Mouse (Mus musculus) megakaryocyte, embryonic 14.5 days (primary cell): ENCODE data around the gene Snf8.

ENCODE experiments used
- FLI1 ChIP-seq: IDR thresholded peaks from 2 replicates; pipeline ENCODE4 v1.6.1; 2012; ENCODE audit warnings: low read length, inconsistent platforms, mixed read lengths
- GATA1 ChIP-seq: IDR thresholded peaks from 3 replicates; pipeline ENCODE4 v1.6.1; 2012; ENCODE audit warnings: mixed read lengths, low read length, inconsistent platforms, borderline replicate concordance

- TF ChIP-seq GATA1 (no peak), FLI1 (no peak)
These were observed 40.5 kb upstream of the Snf8 start for GRCm38 (mm10) chr11:95994151-95994550.
